Mouse (Mus musculus): Measurements from ENCODE around the gene Rbp7. TPM values are rescaled to one million over a fixed set of nuclear protein-coding genes. Genes with fewer than 3 reads are reported as not detected.
A peak's percentile ranks its signal among the peaks of the same experiment; 100 is the strongest.

Rbp7 gene
- polyA plus RNA-seq, 1 experiment from 2014 or later: 1.8 TPM

- TF ChIP-seq CTCF (IDR thresholded peaks at IDR 0.05) (no peak), EP300 (IDR thresholded peaks at IDR 0.05) (no peak)
- H3K27ac ChIP-seq (ENCODE audit: low read length): no peak overlapping the region
Observed at GRCm38 (mm10) chr4:149489415-149490240, 34.9 kb upstream of the Rbp7 start.

GRCm38 (mm10) chr4:149487729-149488128 is 33.0 kb upstream of the Rbp7 start:
- H3K27ac ChIP-seq (ENCODE audit: low read length): no peak overlapping the region
- no peak overlapping the region for H3K4me2 ChIP-seq (replicated peaks; ENCODE audit: low read depth, low read length)
- 93% methylated on average over 12 of the region's 12 CpGs for WGBS
- TF ChIP-seq CTCF (IDR thresholded peaks at IDR 0.05) (no peak), EP300 (IDR thresholded peaks at IDR 0.05) (no peak)
- no peak overlapping the region for H3K9ac ChIP-seq (replicated peaks; ENCODE audit: low read depth)
- H3K36me3 ChIP-seq (ENCODE audit: insufficient read depth, low read length): peaks cover 16% of the 10 kb centered on the region
- no peak overlapping the region for H3K4me3 ChIP-seq (ENCODE audit: low read depth, low read length)
- no peaks in the 10 kb centered on the region for H3K27me3 ChIP-seq (replicated peaks; ENCODE audit: insufficient read depth, low read length)
- no peaks in the 10 kb centered on the region for H3K9me3 ChIP-seq (ENCODE audit: low read length)
- peaks cover 5% of the 10 kb centered on the region; the same call in 1 of the 2 replicates for H3K4me1 ChIP-seq (ENCODE audit: insufficient read depth, low read depth, low read length)
- no peak for ATAC-seq
- DNase-seq (ENCODE audit: low spot score): no peak

More at GRCm38 (mm10) chr4:149489415-149490240, 34.9 kb upstream of the Rbp7 start:
- peaks cover 5% of the 10 kb centered on the region; the same call in 1 of the 2 replicates for H3K4me1 ChIP-seq (ENCODE audit: insufficient read depth, low read depth, low read length)
- H3K36me3 ChIP-seq (ENCODE audit: insufficient read depth, low read length): peaks cover 21% of the 10 kb centered on the region
- ATAC-seq: no peak
- WGBS: 87% methylated on average over 14 of the region's 14 CpGs
- H3K4me2 ChIP-seq (replicated peaks; ENCODE audit: low read depth, low read length): no peak overlapping the region
- no peak for DNase-seq (ENCODE audit: low spot score)
- no peaks in the 10 kb centered on the region for H3K27me3 ChIP-seq (replicated peaks; ENCODE audit: insufficient read depth, low read length)
- no peaks in the 10 kb centered on the region for H3K9me3 ChIP-seq (ENCODE audit: low read length)
- no peak overlapping the region for H3K9ac ChIP-seq (replicated peaks; ENCODE audit: low read depth)
- H3K4me3 ChIP-seq (ENCODE audit: low read depth, low read length): no peak overlapping the region

DNA sequence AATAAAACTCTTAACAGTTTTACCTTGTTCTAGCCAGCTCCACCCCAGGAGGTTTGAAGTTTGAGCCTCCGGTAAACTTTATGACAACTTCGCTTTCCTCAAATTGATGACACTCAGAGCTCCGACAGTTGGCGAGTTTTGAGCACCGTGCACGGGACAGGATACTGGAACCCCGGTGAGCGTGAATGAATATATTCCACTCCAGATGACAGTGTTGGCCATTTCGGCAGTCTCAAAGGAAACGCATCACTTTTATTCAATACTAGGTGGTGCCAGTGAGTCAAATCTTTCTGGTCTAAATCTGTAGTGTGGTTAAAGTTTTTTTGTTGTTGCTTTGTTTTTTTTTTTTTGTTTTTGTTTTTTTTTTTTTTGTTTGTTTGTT is 31.0 kb upstream of the Rbp7 start:
- peak overlapping the region; percentile 61 for H3K9ac ChIP-seq (replicated peaks; ENCODE audit: low read depth)
- 1% methylated on average over 10 of the region's 10 CpGs for WGBS
- ATAC-seq (no peak), DNase-seq (ENCODE audit: low spot score) (peak; percentile 78)
- H3K4me3 ChIP-seq (ENCODE audit: low read depth, low read length): peak overlapping the region; percentile 62
- H3K27me3 ChIP-seq (replicated peaks; ENCODE audit: insufficient read depth, low read length): no peaks in the 10 kb centered on the region
- TF ChIP-seq CTCF (IDR thresholded peaks at IDR 0.05) (peak; percentile 64), EP300 (IDR thresholded peaks at IDR 0.05) (no peak)
- peak overlapping the region; percentile 84 for H3K4me2 ChIP-seq (replicated peaks; ENCODE audit: low read depth, low read length)
- no peaks in the 10 kb centered on the region for H3K9me3 ChIP-seq (ENCODE audit: low read length)
- peak overlapping the region; percentile 78 for H3K27ac ChIP-seq (ENCODE audit: low read length)
- H3K36me3 ChIP-seq (ENCODE audit: insufficient read depth, low read length): peaks cover 16% of the 10 kb centered on the region
- peaks cover 5% of the 10 kb centered on the region; the same call in 1 of the 2 replicates for H3K4me1 ChIP-seq (ENCODE audit: insufficient read depth, low read depth, low read length)

GRCm38 (mm10) chr4:149485053-149485824 is 30.5 kb upstream of the Rbp7 start, which contains the start of the genes Nmnat1 and Lzic:
Gene Nmnat1 (minus strand): TSS chr4:149485202.
Gene Lzic (plus strand): TSS chr4:149485229.
- peak within 1 kb of the TSS; percentile 78 for H3K27ac ChIP-seq (ENCODE audit: low read length)
- DNase-seq (ENCODE audit: low spot score) (peak; percentile 96), ATAC-seq (peak; percentile 99)
- peak within 1 kb of the TSS; percentile 84 for H3K4me2 ChIP-seq (replicated peaks; ENCODE audit: low read depth, low read length)
- no peaks in the 10 kb centered on the region for H3K27me3 ChIP-seq (replicated peaks; ENCODE audit: insufficient read depth, low read length)
- peak; percentile 43 for TF ChIP-seq CTCF (IDR thresholded peaks at IDR 0.05)
- TF ChIP-seq EP300 (IDR thresholded peaks at IDR 0.05): no peak
- 0% methylated on average over 57 of the region's 60 CpGs for WGBS
- peak within 1 kb of the TSS; percentile 62 for H3K4me3 ChIP-seq (ENCODE audit: low read depth, low read length)
- peaks cover 5% of the 10 kb centered on the region; the same call in 1 of the 2 replicates for H3K4me1 ChIP-seq (ENCODE audit: insufficient read depth, low read depth, low read length)
- peak within 1 kb of the TSS; percentile 61 for H3K9ac ChIP-seq (replicated peaks; ENCODE audit: low read depth)
- no peaks in the 10 kb centered on the region for H3K9me3 ChIP-seq (ENCODE audit: low read length)
- H3K36me3 ChIP-seq (ENCODE audit: insufficient read depth, low read length): peaks cover 16% of the 10 kb centered on the region

- peak overlapping the region; percentile 78 for H3K27ac ChIP-seq (ENCODE audit: low read length)
- H3K9ac ChIP-seq (replicated peaks; ENCODE audit: low read depth): peak overlapping the region; percentile 61
- peaks cover 16% of the 10 kb centered on the region for H3K36me3 ChIP-seq (ENCODE audit: insufficient read depth, low read length)
- H3K4me1 ChIP-seq (ENCODE audit: insufficient read depth, low read depth, low read length): peaks cover 5% of the 10 kb centered on the region; the same call in 1 of the 2 replicates
- no peak for TF ChIP-seq EP300 (IDR thresholded peaks at IDR 0.05)
- no peak for TF ChIP-seq CTCF (IDR thresholded peaks at IDR 0.05)
- DNase-seq (ENCODE audit: low spot score): peak; percentile 29
- no peaks in the 10 kb centered on the region for H3K27me3 ChIP-seq (replicated peaks; ENCODE audit: insufficient read depth, low read length)
- WGBS: 51% methylated on average over 3 of the region's 3 CpGs
- 0 out of 2 replicates have a peak, but pooled peaks have one; percentile 25 for ATAC-seq
- peak overlapping the region; percentile 62 for H3K4me3 ChIP-seq (ENCODE audit: low read depth, low read length)
- no peaks in the 10 kb centered on the region for H3K9me3 ChIP-seq (ENCODE audit: low read length)
- H3K4me2 ChIP-seq (replicated peaks; ENCODE audit: low read depth, low read length): peak overlapping the region; percentile 84
Observed at GRCm38 (mm10) chr4:149484566-149484965, 29.8 kb upstream of the Rbp7 start.

- Histone ChIP-seq H3K27me3 (replicated peaks; ENCODE audit: insufficient read depth, low read length) (no peaks in the 10 kb centered on the region), H3K9ac (replicated peaks; ENCODE audit: low read depth) (no peak within 1 kb of the TSS), H3K4me2 (replicated peaks; ENCODE audit: low read depth, low read length) (no peak within 1 kb of the TSS), H3K36me3 (ENCODE audit: insufficient read depth, low read length) (no peaks in the 10 kb centered on the region), H3K4me1 (ENCODE audit: insufficient read depth, low read depth, low read length) (no peaks in the 10 kb centered on the region), H3K4me3 (ENCODE audit: low read depth, low read length) (no peak within 1 kb of the TSS), H3K27ac (ENCODE audit: low read length) (no peak within 1 kb of the TSS), H3K9me3 (ENCODE audit: low read length) (no peaks in the 10 kb centered on the region)
- TF ChIP-seq EP300 (IDR thresholded peaks at IDR 0.05) (no peak), CTCF (IDR thresholded peaks at IDR 0.05) (no peak)
- DNase-seq (ENCODE audit: low spot score) (no peak), ATAC-seq (no peak)
- 87% methylated on average over 11 of the region's 11 CpGs for WGBS
Observed at GRCm38 (mm10) chr4:149477078-149477477, 22.3 kb upstream of the Rbp7 start, which contains the start of gene Tmem274. Gene Tmem274 (plus strand): TSS chr4:149477378.

All from lung, postnatal 0 days (tissue).